Mouse (Mus musculus): ENCODE data around the gene Ppef1. TPM values are rescaled to one million over a fixed set of nuclear protein-coding genes. Genes with fewer than 3 reads are reported as not detected.

Ppef1 gene
- polyA plus RNA-seq, 1 experiment from 2014 or later = 0.18 TPM

DNA sequence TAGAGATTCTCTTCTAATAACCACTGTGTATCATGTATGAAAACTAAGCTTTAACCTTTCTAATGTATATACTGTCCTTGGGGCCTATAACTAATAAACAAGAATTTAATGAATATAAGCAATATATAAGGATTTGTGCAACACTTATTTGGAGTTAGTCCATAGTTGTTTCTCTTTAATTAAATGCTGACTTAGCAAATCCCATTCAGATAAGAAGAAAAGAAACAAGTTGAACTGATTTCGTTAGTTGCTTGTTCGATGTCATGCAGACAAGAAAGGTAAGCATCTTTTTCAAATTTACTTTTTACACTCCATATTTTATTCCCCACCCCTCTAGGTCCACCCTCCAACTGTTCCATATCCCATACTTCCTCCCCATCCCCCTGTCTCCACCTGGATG is 45.5 kb downstream of the Ppef1 start:
- no peaks in the 10 kb centered on the region for H3K36me3 ChIP-seq
- H3K27ac ChIP-seq (replicated peaks) = no peak overlapping the region
- H3K9ac ChIP-seq (replicated peaks) = no peak overlapping the region
- H3K4me1 ChIP-seq = no peaks in the 10 kb centered on the region
- H3K4me3 ChIP-seq = no peak overlapping the region
- H3K9me3 ChIP-seq = no peaks in the 10 kb centered on the region
- 87% methylated on average over 2 of the region's 2 CpGs for WGBS
- no peaks in the 10 kb centered on the region for H3K27me3 ChIP-seq
- no peak overlapping the region for H3K4me2 ChIP-seq (replicated peaks)
- ATAC-seq (replicated peaks) = no peak

DNA sequence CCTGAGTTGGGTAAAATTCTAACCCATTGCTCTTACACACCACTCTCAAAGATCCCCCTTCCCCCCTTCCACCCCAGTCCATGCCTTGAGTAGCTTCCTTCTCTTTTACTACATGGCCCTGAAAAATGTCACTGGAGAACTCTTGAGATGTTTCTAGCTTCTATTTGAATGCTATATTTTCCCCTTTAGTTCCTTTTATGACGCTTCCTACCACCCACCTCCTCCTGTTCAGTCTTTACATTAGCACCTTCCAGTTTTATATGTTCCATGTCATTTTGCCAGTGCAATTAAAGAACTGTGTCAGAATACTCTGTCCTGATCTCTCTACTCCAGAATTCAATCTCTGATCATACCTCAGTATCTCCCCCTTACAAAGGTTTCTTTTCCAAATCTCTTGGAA is 65.6 kb downstream of the Ppef1 start:
- WGBS = 83% methylated on average over 1 of the region's 1 CpGs
- ATAC-seq (replicated peaks) = no peak
- H3K36me3 ChIP-seq = no peaks in the 10 kb centered on the region
- no peak overlapping the region for H3K4me2 ChIP-seq (replicated peaks)
- H3K27me3 ChIP-seq = no peaks in the 10 kb centered on the region
- no peak overlapping the region for H3K4me3 ChIP-seq
- no peaks in the 10 kb centered on the region for H3K9me3 ChIP-seq
- no peak overlapping the region for H3K9ac ChIP-seq (replicated peaks)
- no peaks in the 10 kb centered on the region for H3K4me1 ChIP-seq
- H3K27ac ChIP-seq (replicated peaks) = no peak overlapping the region

DNA sequence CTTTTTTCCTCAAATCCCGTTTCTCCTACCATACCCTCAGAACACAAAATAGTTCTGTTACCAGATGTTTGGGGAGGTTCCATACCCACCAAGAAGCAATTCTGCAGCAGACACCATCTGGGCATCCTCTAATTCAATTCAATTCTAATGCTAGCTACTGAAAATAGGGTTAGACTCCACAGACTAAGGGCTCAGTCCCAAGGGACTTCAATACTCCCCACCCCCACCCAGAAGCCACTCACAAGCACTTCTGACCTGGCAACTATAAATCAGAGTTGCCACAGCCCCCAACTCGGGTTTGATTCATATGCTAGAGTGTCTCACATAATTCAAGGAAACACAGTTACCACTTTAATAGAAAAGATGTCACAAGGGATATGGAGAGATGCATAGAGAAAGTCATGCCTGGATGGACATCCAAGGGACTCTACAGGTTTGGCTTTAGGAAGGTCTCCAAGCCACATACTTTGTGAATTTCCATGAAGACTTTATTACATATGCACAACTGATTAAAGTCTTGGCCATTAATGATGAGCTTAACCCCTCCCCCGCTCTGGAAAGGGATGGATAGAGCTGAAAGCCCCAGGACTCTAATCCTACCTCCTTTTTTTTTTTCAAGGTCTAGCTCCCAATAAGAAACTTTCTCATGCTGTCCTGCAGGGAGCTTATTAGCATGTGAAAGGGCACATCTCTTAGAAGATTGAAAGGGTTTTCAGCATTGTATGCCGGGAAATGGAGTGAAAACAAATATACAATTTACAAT is 124.5 kb downstream of the Ppef1 start:
- no peak overlapping the region for H3K27ac ChIP-seq (replicated peaks)
- 22% methylated on average over 4 of the region's 4 CpGs for WGBS
- no peaks in the 10 kb centered on the region for H3K36me3 ChIP-seq
- H3K4me2 ChIP-seq (replicated peaks) = no peak overlapping the region
- no peak for ATAC-seq (replicated peaks)
- H3K9me3 ChIP-seq = no peaks in the 10 kb centered on the region
- no peaks in the 10 kb centered on the region for H3K4me1 ChIP-seq
- H3K4me3 ChIP-seq = no peak overlapping the region
- H3K9ac ChIP-seq (replicated peaks) = no peak overlapping the region
- H3K27me3 ChIP-seq = no peaks in the 10 kb centered on the region

DNA sequence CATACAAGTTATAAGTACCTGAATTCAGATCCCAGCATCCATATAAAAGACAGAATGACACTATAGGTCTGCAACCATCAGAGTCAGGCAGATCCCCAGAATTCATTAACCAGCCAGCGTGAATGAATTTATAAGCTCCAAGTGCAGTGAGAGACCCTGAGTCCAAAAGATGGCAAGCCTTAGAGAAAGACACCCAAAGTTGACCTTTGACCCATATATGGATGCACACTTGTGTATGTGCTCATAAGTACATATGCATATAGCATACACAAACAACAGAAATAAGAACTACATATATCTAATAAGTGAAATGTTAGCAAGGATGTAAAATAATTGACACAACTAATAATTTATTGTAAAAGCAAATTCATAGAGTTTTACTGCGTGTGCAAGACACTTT is 125.1 kb downstream of the Ppef1 start:
- H3K27ac ChIP-seq (replicated peaks) = no peak overlapping the region
- H3K9me3 ChIP-seq = no peaks in the 10 kb centered on the region
- H3K4me1 ChIP-seq = no peaks in the 10 kb centered on the region
- no peaks in the 10 kb centered on the region for H3K36me3 ChIP-seq
- H3K27me3 ChIP-seq = no peaks in the 10 kb centered on the region
- WGBS = 57% methylated on average over 2 of the region's 2 CpGs
- H3K4me2 ChIP-seq (replicated peaks) = no peak overlapping the region
- H3K4me3 ChIP-seq = no peak overlapping the region
- no peak for ATAC-seq (replicated peaks)
- H3K9ac ChIP-seq (replicated peaks) = no peak overlapping the region

DNA sequence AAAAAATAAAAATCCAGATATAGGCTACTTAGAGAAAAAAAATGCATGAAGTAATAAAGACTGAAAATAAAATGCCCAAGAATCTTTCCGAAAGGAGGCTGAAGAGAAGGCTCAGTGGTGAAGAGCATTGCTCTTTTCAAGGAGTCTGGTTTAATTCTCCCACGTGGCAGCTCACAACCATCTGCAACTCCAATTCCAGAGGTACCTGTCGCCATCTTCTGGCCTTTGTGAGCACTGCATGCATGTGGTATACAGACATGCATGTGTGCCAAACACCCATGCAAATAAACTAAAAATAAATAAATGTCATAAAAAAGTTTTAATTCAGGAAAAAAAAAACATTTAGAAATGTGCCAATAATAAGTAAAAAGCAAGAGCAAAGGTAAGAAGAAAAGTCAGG is 125.7 kb downstream of the Ppef1 start:
- Histone ChIP-seq H3K9ac (replicated peaks) (no peak overlapping the region), H3K4me1 (no peaks in the 10 kb centered on the region), H3K4me2 (replicated peaks) (no peak overlapping the region), H3K9me3 (no peaks in the 10 kb centered on the region), H3K27ac (replicated peaks) (no peak overlapping the region), H3K36me3 (no peaks in the 10 kb centered on the region), H3K4me3 (no peak overlapping the region), H3K27me3 (no peaks in the 10 kb centered on the region)
- ATAC-seq (replicated peaks) = no peak
- whole genome bisulfite sequencing = 37% methylated on average over 3 of the region's 3 CpGs

DNA sequence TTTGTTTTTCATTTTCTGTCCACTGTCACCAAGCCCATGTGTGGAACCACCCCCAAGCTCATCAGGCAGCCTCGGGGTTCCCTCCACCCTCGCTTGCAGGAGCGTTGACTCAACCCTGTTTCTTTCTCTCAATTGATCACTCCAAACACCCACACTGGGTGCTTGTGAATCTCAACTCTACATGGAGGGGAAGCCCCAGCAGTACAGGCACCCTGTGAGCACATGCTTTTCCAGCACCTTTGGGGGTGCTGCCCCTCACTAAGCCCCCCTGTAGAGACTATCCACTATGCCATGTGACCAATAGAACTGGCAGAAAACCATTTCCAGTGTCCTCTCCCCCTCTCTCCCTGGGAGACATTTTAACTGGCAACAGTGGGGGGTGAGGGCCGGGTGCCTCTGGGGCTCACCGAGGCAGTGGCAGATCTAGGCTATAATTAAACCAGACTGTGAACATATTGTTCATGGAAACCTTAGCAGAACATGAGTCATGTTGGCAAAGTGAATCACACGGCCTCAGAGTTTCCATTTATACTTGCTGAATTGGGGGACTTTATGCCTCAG is 131.5 kb downstream of the Ppef1 start:
- Histone ChIP-seq H3K4me3 (no peak overlapping the region), H3K27ac (replicated peaks) (no peak overlapping the region), H3K9ac (replicated peaks) (no peak overlapping the region), H3K27me3 (no peaks in the 10 kb centered on the region), H3K36me3 (no peaks in the 10 kb centered on the region), H3K9me3 (no peaks in the 10 kb centered on the region), H3K4me1 (peaks cover 15% of the 10 kb centered on the region), H3K4me2 (replicated peaks) (no peak overlapping the region)
- WGBS = 43% methylated on average over 6 of the region's 6 CpGs
- ATAC-seq (replicated peaks) = peak; percentile 49

DNA sequence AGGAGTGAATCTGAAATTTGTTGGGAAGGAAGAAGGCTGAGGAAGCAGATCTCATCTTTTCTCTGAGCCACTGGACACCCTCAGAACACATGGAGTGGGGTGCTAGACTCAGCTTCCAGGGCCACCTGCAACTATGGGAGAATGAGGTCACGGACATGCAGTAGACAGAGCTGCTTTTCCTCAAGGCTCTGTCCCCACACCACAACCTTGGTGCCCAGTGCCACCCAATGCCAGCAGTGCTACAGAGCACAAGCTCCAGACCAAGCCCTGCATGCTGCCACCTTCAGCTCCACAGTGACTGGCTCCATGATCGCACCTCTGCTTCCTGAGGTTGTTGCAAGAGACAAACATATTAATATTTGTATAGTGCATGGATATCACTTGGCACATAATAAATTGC is 132.2 kb downstream of the Ppef1 start:
- Histone ChIP-seq H3K27ac (replicated peaks) (no peak overlapping the region), H3K9ac (replicated peaks) (no peak overlapping the region), H3K4me3 (no peak overlapping the region), H3K4me1 (peaks cover 21% of the 10 kb centered on the region), H3K9me3 (no peaks in the 10 kb centered on the region), H3K36me3 (no peaks in the 10 kb centered on the region), H3K4me2 (replicated peaks) (no peak overlapping the region), H3K27me3 (no peaks in the 10 kb centered on the region)
- no peak for ATAC-seq (replicated peaks)
- 94% methylated on average over 2 of the region's 2 CpGs for WGBS

DNA sequence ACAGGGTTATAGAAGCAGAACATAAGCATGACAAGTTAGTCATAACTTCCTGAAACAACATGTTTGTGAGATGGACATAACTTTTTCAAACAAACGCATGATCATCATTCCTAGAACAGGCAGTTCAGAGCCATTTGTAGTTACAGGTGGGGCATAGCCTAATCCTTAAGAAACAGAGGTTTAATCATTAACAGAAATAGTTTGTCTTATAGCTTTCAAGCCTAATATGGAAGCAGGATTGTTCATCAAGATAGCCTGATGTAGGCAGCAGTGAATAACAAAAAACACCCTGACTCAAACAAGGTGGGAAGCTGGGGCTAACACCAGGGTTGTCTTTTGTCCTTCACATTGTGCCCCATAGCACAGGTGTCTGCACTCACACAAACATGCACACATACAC is 132.8 kb downstream of the Ppef1 start:
- WGBS = 89% methylated on average over 1 of the region's 1 CpGs
- H3K9ac ChIP-seq (replicated peaks) = no peak overlapping the region
- no peak for ATAC-seq (replicated peaks)

DNA sequence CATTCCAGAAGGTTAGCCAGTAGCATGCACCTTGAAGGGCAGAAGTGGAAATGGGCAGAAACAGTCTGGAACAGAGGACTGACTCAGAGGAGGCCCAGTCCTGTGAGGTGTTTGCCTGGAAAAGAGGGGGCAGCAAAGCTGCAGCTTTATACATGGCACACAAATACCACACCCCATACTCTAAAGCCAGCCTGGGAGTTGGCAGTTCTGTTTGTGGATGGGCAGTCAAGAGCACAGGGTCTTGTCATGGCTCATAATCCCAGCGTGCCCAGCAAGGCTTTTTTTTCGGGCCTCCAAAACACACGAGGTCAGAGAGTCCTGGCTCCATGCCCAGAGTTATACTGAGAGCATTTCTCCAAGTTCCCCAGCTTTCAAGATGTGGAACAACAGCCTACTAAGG is 134.5 kb downstream of the Ppef1 start:
- no peak overlapping the region for H3K9ac ChIP-seq (replicated peaks)
- H3K4me3 ChIP-seq = no peak overlapping the region
- H3K36me3 ChIP-seq = no peaks in the 10 kb centered on the region
- no peak for ATAC-seq (replicated peaks)
- 44% methylated on average over 3 of the region's 3 CpGs for WGBS
- H3K4me2 ChIP-seq (replicated peaks) = no peak overlapping the region
- peaks cover 25% of the 10 kb centered on the region for H3K4me1 ChIP-seq
- no peak overlapping the region for H3K27ac ChIP-seq (replicated peaks)
- no peaks in the 10 kb centered on the region for H3K9me3 ChIP-seq
- H3K27me3 ChIP-seq = no peaks in the 10 kb centered on the region

More for the DNA sequence above, 132.8 kb downstream of the Ppef1 start:
- Histone ChIP-seq H3K27ac (replicated peaks) (no peak overlapping the region), H3K36me3 (no peaks in the 10 kb centered on the region), H3K4me2 (replicated peaks) (no peak overlapping the region), H3K9me3 (no peaks in the 10 kb centered on the region), H3K27me3 (no peaks in the 10 kb centered on the region), H3K4me1 (peaks cover 25% of the 10 kb centered on the region), H3K4me3 (no peak overlapping the region)

DNA sequence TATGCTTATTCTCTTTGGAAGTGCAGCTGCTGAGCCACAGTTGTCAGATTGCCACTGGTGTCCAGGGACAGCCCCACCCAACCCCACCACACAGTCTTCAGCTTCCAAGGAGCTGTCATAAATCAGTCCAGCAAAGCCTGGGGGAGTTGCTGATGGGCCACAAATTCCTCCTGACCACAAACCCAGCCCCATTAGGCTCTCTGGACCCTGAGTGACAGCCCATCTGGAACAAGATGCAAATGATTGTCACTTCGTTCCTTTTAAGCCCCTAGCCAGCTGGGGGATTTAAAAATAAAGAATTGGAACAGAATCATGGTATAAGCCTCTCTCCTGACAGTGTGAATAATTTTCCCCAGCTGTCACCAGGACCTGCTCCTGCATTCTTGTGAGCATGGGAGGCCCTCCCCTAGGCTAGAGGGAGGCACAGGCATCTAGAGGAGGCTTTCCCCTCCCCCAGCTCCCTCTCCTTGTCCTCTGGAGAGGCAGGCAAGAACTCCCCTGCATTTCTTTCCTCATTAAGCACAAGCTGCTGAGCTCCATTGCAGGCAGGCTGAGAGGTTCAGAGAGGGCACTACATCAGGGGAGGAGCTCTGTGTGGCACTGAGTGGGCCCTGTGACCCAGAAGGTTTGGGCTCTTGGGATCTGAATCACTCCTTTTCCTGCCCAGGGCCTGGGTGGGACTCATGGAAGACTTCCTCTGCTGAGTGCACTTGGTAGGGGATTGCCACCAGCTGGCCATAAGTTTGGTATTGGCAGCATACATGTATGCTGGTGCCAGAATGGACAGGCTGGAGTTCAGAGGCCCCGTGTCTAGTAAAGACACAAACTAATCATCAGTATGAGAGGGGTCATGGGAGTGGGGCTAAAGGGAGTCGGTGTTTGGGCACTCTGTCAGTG is 136.8 kb downstream of the Ppef1 start:
- WGBS = 44% methylated on average over 3 of the region's 3 CpGs
- ATAC-seq (replicated peaks) = peak; percentile 96

DNA sequence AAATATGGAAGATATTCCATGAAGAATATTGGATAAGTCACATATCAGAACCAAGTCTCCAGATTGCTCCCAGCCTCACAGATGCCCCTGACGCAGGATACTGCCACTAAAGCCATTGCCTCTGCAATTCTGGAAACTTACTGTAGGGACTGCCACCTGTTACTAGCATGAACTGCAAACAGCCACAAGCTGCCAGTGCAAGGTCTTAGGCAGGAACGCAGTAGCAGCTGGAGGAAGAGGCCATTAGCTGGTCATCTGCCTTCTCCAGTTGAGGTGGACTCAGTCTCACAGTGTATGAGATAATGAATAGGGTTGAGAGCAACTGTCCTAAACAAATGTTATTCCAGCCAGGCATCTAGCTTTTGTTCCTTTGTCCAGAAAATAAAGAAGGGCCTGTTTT is 137.5 kb downstream of the Ppef1 start:
- 77% methylated on average over 2 of the region's 2 CpGs for WGBS
- no peak for ATAC-seq (replicated peaks)

More for the DNA sequence above, 136.8 kb downstream of the Ppef1 start:
- H3K27me3 ChIP-seq = no peaks in the 10 kb centered on the region
- no peaks in the 10 kb centered on the region for H3K36me3 ChIP-seq
- H3K9me3 ChIP-seq = no peaks in the 10 kb centered on the region
- H3K4me2 ChIP-seq (replicated peaks) = no peak overlapping the region
- H3K9ac ChIP-seq (replicated peaks) = no peak overlapping the region
- H3K4me1 ChIP-seq = peaks cover 25% of the 10 kb centered on the region
- no peak overlapping the region for H3K4me3 ChIP-seq
- H3K27ac ChIP-seq (replicated peaks) = peak overlapping the region; percentile 80

DNA sequence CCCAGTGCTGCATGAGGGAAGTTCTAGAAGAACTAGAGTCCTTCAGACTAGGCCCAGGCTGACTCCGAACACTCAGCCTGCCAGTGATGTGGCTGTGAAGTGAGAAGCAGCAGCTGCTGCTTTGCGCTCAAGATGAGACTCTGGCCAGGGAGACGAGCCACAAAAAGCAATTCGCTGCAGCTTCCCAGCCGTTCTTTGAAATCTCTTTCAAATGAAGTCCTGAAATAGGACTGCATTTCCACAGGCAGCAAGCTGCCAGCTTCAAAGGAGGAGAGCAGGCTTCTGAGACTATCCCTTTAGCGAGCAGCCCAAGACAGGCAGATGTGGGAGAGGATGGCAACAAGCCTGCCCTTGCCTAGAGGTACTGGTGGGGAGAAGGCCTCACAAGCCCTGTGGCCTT is 142.6 kb downstream of the Ppef1 start:
- H3K4me3 ChIP-seq = no peak overlapping the region
- peaks cover 5% of the 10 kb centered on the region for H3K4me1 ChIP-seq
- no peaks in the 10 kb centered on the region for H3K36me3 ChIP-seq
- no peak for ATAC-seq (replicated peaks)
- 0 out of 2 replicates have a peak overlapping the region, but pooled peaks have one; percentile 34 for H3K27ac ChIP-seq (replicated peaks)
- H3K9me3 ChIP-seq = no peaks in the 10 kb centered on the region
- WGBS = 58% methylated on average over 6 of the region's 6 CpGs
- H3K9ac ChIP-seq (replicated peaks) = no peak overlapping the region
- no peaks in the 10 kb centered on the region for H3K27me3 ChIP-seq
- no peak overlapping the region for H3K4me2 ChIP-seq (replicated peaks)

More for the DNA sequence above, 137.5 kb downstream of the Ppef1 start:
- Histone ChIP-seq H3K4me2 (replicated peaks) (no peak overlapping the region), H3K9me3 (no peaks in the 10 kb centered on the region), H3K27ac (replicated peaks) (peak overlapping the region; percentile 80), H3K9ac (replicated peaks) (no peak overlapping the region), H3K36me3 (no peaks in the 10 kb centered on the region), H3K27me3 (no peaks in the 10 kb centered on the region), H3K4me3 (no peak overlapping the region), H3K4me1 (peaks cover 25% of the 10 kb centered on the region)

Measured in forebrain, embryonic 15.5 days (tissue).